Mouse (Mus musculus) spleen, embryonic (tissue): ENCODE data around the gene Kmt2e.

ENCODE experiments used
- CTCF ChIA-PET: fragments of 350-600 bp; sonication (Branson Sonifier 250); formaldehyde crosslinking; loops from one replicate; lab custom pipeline; 2022; lab: Charles Lee

Gene Kmt2e

GRCm38 (mm10) chr5:23496933-23497332 is 62.7 kb downstream of the Kmt2e start:
- CTCF ChIA-PET = no interaction called here

GRCm38 (mm10) chr5:23497920-23498319 is 63.7 kb downstream of the Kmt2e start:
- CTCF ChIA-PET = no interaction called here

GRCm38 (mm10) chr5:23499257-23499656 is 65.0 kb downstream of the Kmt2e start:
- CTCF ChIA-PET = interaction anchor here (0.6 to 1.2 kb wide), 3 partner anchors 10 to 108 kb away, joined by 3 to 9 read pairs (median 4); no protein-coding TSS in a partner anchor

GRCm38 (mm10) chr5:23500715-23501114 is 66.5 kb downstream of the Kmt2e start:
- CTCF ChIA-PET = interaction anchor here (1.2 kb wide), 1 partner anchor 98 kb away, joined by 3 read pairs; no protein-coding TSS in a partner anchor

GRCm38 (mm10) chr5:23501582-23502316 is 67.5 kb downstream of the Kmt2e start:
- CTCF ChIA-PET = interaction anchor here (0.6 kb wide), 2 partner anchors 23 to 104 kb away, joined by 4 to 5 read pairs; no protein-coding TSS in a partner anchor

- CTCF ChIA-PET = interaction anchor here (0.6 kb wide), 1 partner anchor 103 kb away, joined by 4 read pairs; no protein-coding TSS in a partner anchor
Observed at GRCm38 (mm10) chr5:23502317-23502937, 68.2 kb downstream of the Kmt2e start.

- CTCF ChIA-PET = interaction anchor here (0.6 kb wide), 1 partner anchor 553 kb away, joined by 9 read pairs; no protein-coding TSS in a partner anchor
Observed at GRCm38 (mm10) chr5:23505578-23505977, 71.3 kb downstream of the Kmt2e start.

- CTCF ChIA-PET = no interaction called here
Observed at GRCm38 (mm10) chr5:23507210-23507609, 73.0 kb downstream of the Kmt2e start.

- CTCF ChIA-PET = no interaction called here
Observed at GRCm38 (mm10) chr5:23508630-23509029, 74.4 kb downstream of the Kmt2e start.

GRCm38 (mm10) chr5:23511456-23511855 is 77.2 kb downstream of the Kmt2e start:
- CTCF ChIA-PET = no interaction called here

- CTCF ChIA-PET = no interaction called here
Observed at GRCm38 (mm10) chr5:23512556-23512955, 78.3 kb downstream of the Kmt2e start.

- CTCF ChIA-PET = no interaction called here
Observed at GRCm38 (mm10) chr5:23513468-23513867, 79.2 kb downstream of the Kmt2e start.

GRCm38 (mm10) chr5:23515038-23515437 is 80.8 kb downstream of the Kmt2e start:
- CTCF ChIA-PET = no interaction called here

- CTCF ChIA-PET = no interaction called here
Observed at GRCm38 (mm10) chr5:23516962-23517361, 82.7 kb downstream of the Kmt2e start.

- CTCF ChIA-PET = no interaction called here
Observed at GRCm38 (mm10) chr5:23517839-23518238, 83.6 kb downstream of the Kmt2e start.

- CTCF ChIA-PET = no interaction called here
Observed at GRCm38 (mm10) chr5:23518673-23519072, 84.4 kb downstream of the Kmt2e start.

- CTCF ChIA-PET = interaction anchor here (0.6 kb wide), 1 partner anchor 56 kb away, joined by 13 read pairs; no protein-coding TSS in a partner anchor
Observed at GRCm38 (mm10) chr5:23519679-23520078, 85.4 kb downstream of the Kmt2e start.

GRCm38 (mm10) chr5:23521645-23522044 is 87.4 kb downstream of the Kmt2e start:
- CTCF ChIA-PET = no interaction called here

GRCm38 (mm10) chr5:23523936-23524335 is 89.7 kb downstream of the Kmt2e start:
- CTCF ChIA-PET = no interaction called here

GRCm38 (mm10) chr5:23524621-23525020 is 90.4 kb downstream of the Kmt2e start:
- CTCF ChIA-PET = interaction anchor here (0.6 kb wide), 1 partner anchor 23 kb away, joined by 5 read pairs; no protein-coding TSS in a partner anchor

- CTCF ChIA-PET = no interaction called here
Observed at GRCm38 (mm10) chr5:23531100-23531499, 96.9 kb downstream of the Kmt2e start.

- CTCF ChIA-PET = interaction anchor here (0.8 kb wide), 1 partner anchor 885 kb away, joined by 3 read pairs; no protein-coding TSS in a partner anchor
Observed at GRCm38 (mm10) chr5:23531541-23532096, 97.4 kb downstream of the Kmt2e start.
